Mouse (Mus musculus) limb, embryonic 14.5 days (tissue): ENCODE measurements at regions not wholly inside any gene's neighbourhood (a gene's known extent, or its start where the extent isn't known, plus 50 kb on each side); places are given as distances from the start of the nearest gene placed in this dataset.

Source experiments
- ATAC-seq: fragments of 200-750 bp; cut with Nextera tagmentation; 2 replicates; pipeline ENCODE4 v1.8.0; 2017; ENCODE audit warnings: low read depth, moderate number of reproducible peaks, moderate TSS enrichment; ENCODE audit not compliant: low FRiP score
- DNase-seq: peaks from one replicate; pipeline ENCODE4 v3.0.0-alpha.2; 2015; ENCODE audit warnings: low spot score
- H3K27ac ChIP-seq: fragments of 300-500 bp; sonication (generic); replicated peaks from 2 replicates; pipeline ENCODE4 v1.5.1; 2014; ENCODE audit warnings: low read depth, mild to moderate bottlenecking, low read length, moderate library complexity, mixed read lengths
- H3K27me3 ChIP-seq: fragments of 300-500 bp; sonication (generic); 2 replicates; pipeline ENCODE4 v1.6.1; 2014; ENCODE audit warnings: low read length, mixed read lengths; ENCODE audit not compliant: control insufficient read depth, insufficient read depth
- H3K36me3 ChIP-seq: fragments of 300-500 bp; sonication (generic); 2 replicates; pipeline ENCODE4 v1.6.1; 2014; ENCODE audit warnings: mild to moderate bottlenecking, low read length, moderate library complexity, mixed read lengths; ENCODE audit not compliant: control insufficient read depth, insufficient read depth
- H3K4me1 ChIP-seq: fragments of 300-500 bp; sonication (generic); 2 replicates; pipeline ENCODE4 v1.6.1; 2014; ENCODE audit warnings: antibody characterized with exemption, low read length, mixed read lengths; ENCODE audit not compliant: control insufficient read depth, insufficient read depth
- H3K4me2 ChIP-seq: fragments of 300-500 bp; sonication (generic); replicated peaks from 2 replicates; pipeline ENCODE4 v1.6.1; 2014; ENCODE audit warnings: low read depth, mild to moderate bottlenecking, low read length, moderate library complexity; ENCODE audit not compliant: severe bottlenecking
- H3K4me3 ChIP-seq: fragments of 300-500 bp; sonication (generic); replicated peaks from 2 replicates; pipeline ENCODE4 v1.5.1; 2014; ENCODE audit warnings: low read length
- H3K9ac ChIP-seq: fragments of 300-500 bp; sonication (generic); 2 replicates; pipeline ENCODE4 v1.6.1; 2014; ENCODE audit warnings: mild to moderate bottlenecking, low read depth, low read length, moderate library complexity; ENCODE audit not compliant: severe bottlenecking
- H3K9me3 ChIP-seq: fragments of 300-500 bp; sonication (generic); 2 replicates; pipeline ENCODE4 v1.6.1; 2016; ENCODE audit warnings: low read length; ENCODE audit not compliant: control insufficient read depth
- POLR2A ChIP-seq: fragments of 200-500 bp; IDR thresholded peaks from 2 replicates; pipeline ENCODE4 v1.8.0; 2012; ENCODE audit warnings: inconsistent platforms, mild to moderate bottlenecking, moderate library complexity, borderline replicate concordance; ENCODE audit not compliant: insufficient read depth, insufficient read length; ENCODE audit errors: extremely low read depth
- WGBS: fragments of 180-500 bp; shearing (Covaris S2); extraction: QIAGEN DNeasy Blood & Tissue Kit; methylation state at CpG from one replicate; pipeline ENCODE4 v1.1.7; 2014; 5-methylcytosine and 5-hydroxymethylcytosine counted together

DNA sequence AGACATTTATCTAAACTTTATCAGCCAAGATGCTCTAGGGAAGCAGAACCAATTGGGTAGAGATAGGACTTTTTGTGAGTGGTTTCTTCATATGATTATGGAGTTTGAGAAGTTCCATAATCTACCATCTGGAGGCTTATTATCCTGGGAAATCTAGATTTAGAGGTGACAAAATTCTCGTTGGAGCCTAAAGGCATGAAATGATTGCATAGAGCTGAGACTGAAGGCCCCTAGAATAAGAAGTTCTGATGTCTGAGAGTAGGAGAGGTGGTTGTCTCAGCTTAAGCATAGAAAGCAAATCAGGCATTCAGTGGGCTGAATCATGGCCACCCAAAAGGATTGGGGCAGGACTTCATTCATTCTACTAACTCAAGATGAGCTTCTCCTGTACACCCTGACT is 106.1 kb upstream of the Plppr1 start:
- Histone ChIP-seq H3K36me3 (no peaks in the 10 kb centered on the region), H3K4me2 (no peak overlapping the region), H3K27ac (no peak overlapping the region), H3K9me3 (no peaks in the 10 kb centered on the region), H3K9ac (no peak overlapping the region), H3K4me1 (no peaks in the 10 kb centered on the region), H3K27me3 (no peaks in the 10 kb centered on the region), H3K4me3 (no peak overlapping the region)
- 57% methylated on average over 1 of the region's 1 CpGs for WGBS
- ATAC-seq (no peak), DNase-seq (no peak)
- TF ChIP-seq POLR2A = no peak

GRCm38 (mm10) chr4:48975810-48976209 is 83.3 kb upstream of the Plppr1 start:
- Histone ChIP-seq H3K9me3 (no peaks in the 10 kb centered on the region), H3K4me3 (no peak overlapping the region), H3K27ac (no peak overlapping the region), H3K9ac (no peak overlapping the region), H3K4me2 (no peak overlapping the region), H3K27me3 (no peaks in the 10 kb centered on the region), H3K36me3 (no peaks in the 10 kb centered on the region), H3K4me1 (no peaks in the 10 kb centered on the region)
- WGBS = 84% methylated on average over 4 of the region's 4 CpGs
- ATAC-seq = no peak
- TF ChIP-seq POLR2A = no peak
- no peak for DNase-seq

DNA sequence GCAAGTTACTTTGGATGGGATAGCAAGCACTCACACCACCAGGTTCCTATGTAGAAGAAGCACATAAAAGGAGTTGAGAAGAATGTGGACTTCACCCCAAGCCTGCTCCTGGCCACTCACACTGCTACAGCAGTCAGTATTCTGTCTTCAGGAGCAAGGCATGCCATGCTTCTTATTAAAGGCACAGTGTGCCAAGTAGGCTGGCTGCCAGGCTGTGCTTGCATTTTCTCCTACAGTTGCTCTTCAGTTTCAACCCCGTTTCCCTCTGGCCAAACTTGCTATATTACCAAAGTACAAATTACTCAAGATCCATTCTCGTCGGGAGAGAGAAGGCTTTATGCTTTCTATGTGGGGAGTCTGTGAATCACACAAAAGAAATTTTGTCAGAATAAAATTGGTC is 67.1 kb upstream of the Plppr1 start:
- no peak for TF ChIP-seq POLR2A
- no peak overlapping the region for H3K27ac ChIP-seq
- H3K4me1 ChIP-seq = peaks cover 6% of the 10 kb centered on the region; the same call in 1 of the 2 replicates
- WGBS = 64% methylated on average over 3 of the region's 3 CpGs
- no peaks in the 10 kb centered on the region for H3K9me3 ChIP-seq
- no peak overlapping the region for H3K4me2 ChIP-seq
- H3K4me3 ChIP-seq = no peak overlapping the region
- no peak for ATAC-seq
- H3K9ac ChIP-seq = no peak overlapping the region
- H3K36me3 ChIP-seq = no peaks in the 10 kb centered on the region
- DNase-seq = peak; percentile 30
- H3K27me3 ChIP-seq = no peaks in the 10 kb centered on the region
